Mouse (Mus musculus): ENCODE data around the gene Klra10.
"Not testable (repeated sequence)": the region's sequence is repeated elsewhere in the genome, so short reads cannot be mapped to it uniquely, and the experiment has no call there.

Klra10 gene

GRCm38 (mm10) chr6:130281828-130282227 is at the start of gene Klra10:
Gene Klra10 (minus strand): TSS chr6:130281928.
- not testable (repeated sequence) for DNase-seq (ENCODE audit: low spot score in 2 of 2)

- no peak for DNase-seq (ENCODE audit: low spot score in 2 of 2)
These were observed 6.4 kb upstream of the Klra10 start for GRCm38 (mm10) chr6:130287984-130288649.

GRCm38 (mm10) chr6:130255326-130255725 is 26.4 kb downstream of the Klra10 start:
- no peak for DNase-seq (ENCODE audit: low spot score in 2 of 2)

GRCm38 (mm10) chr6:130237536-130237935 is 44.2 kb downstream of the Klra10 start:
- no peak for DNase-seq (ENCODE audit: low spot score in 2 of 2)

GRCm38 (mm10) chr6:130236635-130237034 is 45.1 kb downstream of the Klra10 start:
- DNase-seq (ENCODE audit: low spot score in 2 of 2): no peak

- no peak for DNase-seq (ENCODE audit: low spot score in 2 of 2)
These were observed 48.5 kb downstream of the Klra10 start, which contains the start of gene Klra7 for GRCm38 (mm10) chr6:130233222-130233621. Gene Klra7 (minus strand): TSS chr6:130233322.

Measured in left cerebral cortex, adult 9 months (tissue).